Mouse (Mus musculus) embryonic fibroblast, embryonic 13.5 days (primary cell): ENCODE measurements around the gene Acnat1.
"Not testable (repeated sequence)": the region's sequence is repeated elsewhere in the genome, so short reads cannot be mapped to it uniquely, and the experiment has no call there.

Experiments used
- CTCF ChIP-seq: IDR thresholded peaks from 2 replicates; pipeline ENCODE4 v1.5.1; 2011; ENCODE audit warnings: mild to moderate bottlenecking, control low read depth, low read length, moderate library complexity, borderline replicate concordance; ENCODE audit not compliant: insufficient read depth
- POLR2A ChIP-seq: IDR thresholded peaks from 2 replicates; pipeline ENCODE4 v1.6.1; 2011; ENCODE audit warnings: low read depth, mild to moderate bottlenecking, control low read depth, low read length, moderate library complexity

DNA sequence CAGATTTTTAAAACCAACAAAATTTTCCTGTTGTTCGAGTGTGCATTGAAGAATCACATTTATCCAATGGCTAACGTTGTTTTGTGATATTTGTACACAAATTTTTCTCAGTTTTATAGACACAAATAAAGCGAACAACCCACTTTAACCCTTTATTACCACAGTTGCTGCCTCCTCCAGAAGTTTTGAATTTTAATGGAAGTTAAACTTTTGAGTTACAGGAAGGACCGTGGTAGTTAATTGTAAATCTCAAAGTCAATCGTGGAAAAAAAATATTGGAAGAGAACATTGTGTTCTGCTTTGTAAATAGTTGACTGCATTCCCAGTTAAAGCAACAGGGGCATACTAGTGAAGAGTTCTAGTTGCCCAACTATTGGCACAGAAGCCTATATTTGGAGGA is 65.8 kb downstream of the Acnat1 start, which contains the start of gene Acnat2:
- not testable (repeated sequence) for TF ChIP-seq CTCF, POLR2A
